Mouse (Mus musculus): Measurements from ENCODE around the gene Mvb12b. TPM values are rescaled to one million over a fixed set of nuclear protein-coding genes. Genes with fewer than 3 reads are reported as not detected.
A peak's percentile ranks its signal among the peaks of the same experiment; 100 is the strongest.

Gene Mvb12b
- polyA plus RNA-seq, 1 experiment from 2014 or later: 19.0 TPM

GRCm38 (mm10) chr2:33817080-33817479 lies 70.7 kb downstream of the Mvb12b start:
- no peak for DNase-seq (ENCODE audit: low spot score)
- H3K27ac ChIP-seq (replicated peaks): no peak overlapping the region
- H3K4me3 ChIP-seq: no peak overlapping the region
- H3K9me3 ChIP-seq (replicated peaks): no peaks in the 10 kb centered on the region
- no peaks in the 10 kb centered on the region for H3K27me3 ChIP-seq (ENCODE audit: low read depth, poor library complexity, severe bottlenecking)
- H3K4me1 ChIP-seq: peaks cover 13% of the 10 kb centered on the region
- WGBS: 77% methylated on average over 4 of the region's 4 CpGs
- H3K36me3 ChIP-seq: peaks cover 39% of the 10 kb centered on the region

GRCm38 (mm10) chr2:33814581-33814980 lies 73.2 kb downstream of the Mvb12b start:
- Histone ChIP-seq H3K4me1 (peaks cover 32% of the 10 kb centered on the region), H3K9me3 (replicated peaks) (no peaks in the 10 kb centered on the region), H3K27me3 (ENCODE audit: low read depth, poor library complexity, severe bottlenecking) (no peaks in the 10 kb centered on the region), H3K27ac (replicated peaks) (no peak overlapping the region), H3K36me3 (peaks cover 28% of the 10 kb centered on the region), H3K4me3 (no peak overlapping the region)
- no peak for DNase-seq (ENCODE audit: low spot score)
- WGBS: 70% methylated on average over 8 of the region's 8 CpGs

DNA sequence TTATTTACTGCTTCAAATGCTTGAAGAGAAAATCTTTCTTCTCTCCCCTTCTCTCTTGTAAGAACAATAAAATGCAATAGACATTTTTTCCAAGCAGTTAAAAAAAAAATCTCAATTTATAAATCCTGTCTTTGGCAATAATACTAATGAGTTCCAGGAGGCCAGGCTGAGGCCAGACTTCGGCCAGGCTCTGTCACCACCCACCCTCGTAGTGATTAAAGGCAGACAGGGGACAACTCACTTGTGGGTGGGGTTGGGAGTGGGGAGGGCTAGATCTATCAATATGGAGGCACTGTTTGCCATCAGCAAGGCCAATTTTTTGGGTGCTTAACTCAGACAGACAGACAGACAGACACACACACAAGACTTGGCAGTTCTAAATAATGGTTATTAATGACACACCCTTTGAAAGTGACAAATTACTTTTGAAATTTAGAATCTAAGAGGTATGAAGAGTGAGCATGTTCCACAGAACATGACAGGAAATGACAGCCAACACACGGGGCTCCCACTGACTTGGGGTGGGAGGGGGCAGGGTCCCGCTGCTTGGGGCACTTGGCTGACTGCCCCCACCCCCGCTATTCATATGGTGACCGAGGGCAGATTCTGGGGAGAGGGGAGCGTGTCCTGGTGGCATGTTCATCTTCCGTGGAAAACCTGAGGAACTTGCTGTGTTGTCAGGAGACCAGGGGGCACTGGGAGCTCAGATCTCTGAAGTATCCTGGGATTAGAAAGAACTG lies 74.1 kb downstream of the Mvb12b start:
- WGBS: 60% methylated on average over 8 of the region's 8 CpGs
- H3K27ac ChIP-seq (replicated peaks): no peak overlapping the region
- H3K4me1 ChIP-seq: peaks cover 42% of the 10 kb centered on the region

DNA sequence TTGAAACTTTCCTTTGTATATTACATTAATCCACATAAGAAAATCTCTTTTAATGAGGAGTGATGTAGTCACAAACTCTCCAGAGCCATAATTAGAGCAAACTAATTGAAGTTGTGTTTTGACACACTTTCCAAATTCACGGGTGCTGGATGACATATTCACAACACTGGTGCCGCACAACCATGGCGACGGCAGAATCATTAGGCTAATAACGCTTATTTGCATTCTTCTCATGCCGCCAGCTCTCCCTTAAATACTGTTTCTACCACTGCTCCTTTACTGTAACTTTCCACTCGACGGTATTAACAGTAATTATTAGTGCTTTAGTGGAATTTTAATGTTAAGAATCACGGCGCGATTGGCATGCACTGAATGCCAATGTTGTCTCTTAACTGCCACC lies 74.8 kb downstream of the Mvb12b start:
- H3K27me3 ChIP-seq (ENCODE audit: low read depth, poor library complexity, severe bottlenecking): no peaks in the 10 kb centered on the region
- DNase-seq (ENCODE audit: low spot score): no peak
- H3K4me3 ChIP-seq: no peak overlapping the region
- peaks cover 14% of the 10 kb centered on the region for H3K36me3 ChIP-seq
- H3K4me1 ChIP-seq: peaks cover 42% of the 10 kb centered on the region
- no peaks in the 10 kb centered on the region for H3K9me3 ChIP-seq (replicated peaks)
- WGBS: 84% methylated on average over 11 of the region's 11 CpGs
- no peak overlapping the region for H3K27ac ChIP-seq (replicated peaks)

More for the DNA sequence above, 74.1 kb downstream of the Mvb12b start:
- no peak overlapping the region for H3K4me3 ChIP-seq
- H3K9me3 ChIP-seq (replicated peaks): no peaks in the 10 kb centered on the region
- no peak for DNase-seq (ENCODE audit: low spot score)
- peaks cover 19% of the 10 kb centered on the region for H3K36me3 ChIP-seq
- no peaks in the 10 kb centered on the region for H3K27me3 ChIP-seq (ENCODE audit: low read depth, poor library complexity, severe bottlenecking)

- DNase-seq (ENCODE audit: low spot score): no peak
- no peaks in the 10 kb centered on the region for H3K9me3 ChIP-seq (replicated peaks)
- 0 out of 2 replicates have a peak, but pooled peaks cover 10% of the 10 kb centered on the region for H3K36me3 ChIP-seq
- no peak overlapping the region for H3K4me3 ChIP-seq
- H3K4me1 ChIP-seq: peaks cover 42% of the 10 kb centered on the region
- WGBS: 80% methylated on average over 17 of the region's 17 CpGs
- H3K27ac ChIP-seq (replicated peaks): no peak overlapping the region; the same call in 1 of the 2 replicates
- H3K27me3 ChIP-seq (ENCODE audit: low read depth, poor library complexity, severe bottlenecking): no peaks in the 10 kb centered on the region
Measured at GRCm38 (mm10) chr2:33811349-33811890, 76.3 kb downstream of the Mvb12b start.

- H3K4me3 ChIP-seq: no peak overlapping the region
- no peaks in the 10 kb centered on the region for H3K9me3 ChIP-seq (replicated peaks)
- 94% methylated on average over 3 of the region's 3 CpGs for WGBS
- peak overlapping the region; percentile 61 for H3K27ac ChIP-seq (replicated peaks)
- no peaks in the 10 kb centered on the region for H3K27me3 ChIP-seq (ENCODE audit: low read depth, poor library complexity, severe bottlenecking)
- no peak for DNase-seq (ENCODE audit: low spot score)
- peaks cover 40% of the 10 kb centered on the region for H3K4me1 ChIP-seq
- peaks cover 12% of the 10 kb centered on the region; the same call in 1 of the 2 replicates for H3K36me3 ChIP-seq
Measured at GRCm38 (mm10) chr2:33809081-33809480, 78.7 kb downstream of the Mvb12b start.

DNA sequence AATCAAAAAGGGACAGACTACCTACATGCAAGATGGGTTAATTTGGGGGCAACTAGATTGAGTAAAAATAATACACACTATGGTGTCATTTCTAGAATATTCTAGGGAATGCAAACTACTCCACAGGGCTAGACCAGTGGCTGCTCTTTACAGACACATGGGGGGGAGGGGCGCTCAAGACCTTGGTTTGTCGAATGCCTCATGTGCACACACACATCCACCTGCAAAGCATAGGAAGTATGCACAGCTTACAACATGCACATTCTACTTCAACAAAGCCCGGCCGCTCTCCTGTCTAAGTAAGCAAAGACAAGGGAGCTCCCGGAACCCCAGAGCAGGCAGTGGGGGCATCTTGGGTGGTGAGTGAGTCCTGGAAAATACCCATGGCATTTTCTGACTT lies 79.7 kb downstream of the Mvb12b start:
- DNase-seq (ENCODE audit: low spot score): no peak
- Histone ChIP-seq H3K4me1 (peaks cover 44% of the 10 kb centered on the region), H3K36me3 (peaks cover 16% of the 10 kb centered on the region), H3K27ac (replicated peaks) (no peak overlapping the region), H3K27me3 (ENCODE audit: low read depth, poor library complexity, severe bottlenecking) (no peaks in the 10 kb centered on the region), H3K9me3 (replicated peaks) (no peaks in the 10 kb centered on the region), H3K4me3 (no peak overlapping the region)
- 93% methylated on average over 5 of the region's 5 CpGs for WGBS

DNA sequence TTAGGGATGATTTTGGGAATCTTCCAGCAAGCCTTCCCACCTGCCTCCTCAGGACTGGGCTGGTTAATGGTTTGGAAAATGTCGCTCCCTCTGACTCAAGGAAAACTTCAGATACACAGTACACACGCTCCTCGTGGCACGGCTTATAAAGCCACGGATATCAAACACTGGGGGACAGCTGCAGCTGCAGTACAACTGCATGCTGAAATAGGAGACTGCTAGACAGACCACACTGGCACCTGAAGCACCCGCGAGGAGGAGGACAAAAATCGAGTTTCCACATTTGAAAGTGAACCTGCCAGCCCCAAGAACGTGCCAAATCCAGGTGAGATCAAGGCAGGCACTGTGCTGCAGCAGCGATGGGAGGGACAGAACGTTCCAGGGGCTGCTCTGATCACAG lies 82.1 kb downstream of the Mvb12b start:
- Histone ChIP-seq H3K27me3 (ENCODE audit: low read depth, poor library complexity, severe bottlenecking) (no peaks in the 10 kb centered on the region), H3K4me3 (no peak overlapping the region), H3K4me1 (peaks cover 35% of the 10 kb centered on the region), H3K9me3 (replicated peaks) (no peaks in the 10 kb centered on the region), H3K27ac (replicated peaks) (no peak overlapping the region), H3K36me3 (peaks cover 37% of the 10 kb centered on the region)
- no peak for DNase-seq (ENCODE audit: low spot score)
- WGBS: 89% methylated on average over 11 of the region's 11 CpGs

- WGBS: 75% methylated on average over 4 of the region's 4 CpGs
- peaks cover 16% of the 10 kb centered on the region; the same call in 1 of the 2 replicates for H3K4me1 ChIP-seq
- H3K27me3 ChIP-seq (ENCODE audit: low read depth, poor library complexity, severe bottlenecking): no peaks in the 10 kb centered on the region
Measured at GRCm38 (mm10) chr2:33803717-33804214, 84.0 kb downstream of the Mvb12b start.

GRCm38 (mm10) chr2:33803083-33803615 lies 84.6 kb downstream of the Mvb12b start:
- H3K36me3 ChIP-seq: peaks cover 43% of the 10 kb centered on the region

More at GRCm38 (mm10) chr2:33803717-33804214, 84.0 kb downstream of the Mvb12b start:
- DNase-seq (ENCODE audit: low spot score): no peak
- no peak overlapping the region for H3K27ac ChIP-seq (replicated peaks)
- H3K36me3 ChIP-seq: peaks cover 43% of the 10 kb centered on the region
- no peak overlapping the region for H3K4me3 ChIP-seq
- H3K9me3 ChIP-seq (replicated peaks): no peaks in the 10 kb centered on the region

DNA sequence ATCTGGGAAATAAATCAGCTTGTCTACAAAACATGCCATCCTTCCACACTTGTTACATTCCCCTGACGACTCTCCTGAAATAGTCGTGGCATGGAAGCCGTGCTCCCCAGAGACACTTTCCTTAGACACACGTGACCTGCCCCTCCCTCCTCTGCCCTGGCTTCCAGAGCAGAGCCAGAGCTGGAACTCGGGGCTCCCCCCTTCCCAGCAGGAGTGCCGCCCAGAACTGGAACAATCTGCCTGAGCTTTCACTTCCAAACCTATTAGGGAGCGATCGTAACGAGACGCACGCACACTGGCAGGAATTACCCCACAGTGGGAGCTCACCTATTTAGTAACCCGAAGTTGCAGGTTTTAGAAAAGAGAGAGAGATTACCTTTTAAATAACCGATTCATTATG lies 86.0 kb downstream of the Mvb12b start:
- peaks cover 18% of the 10 kb centered on the region; the same call in 1 of the 2 replicates for H3K4me1 ChIP-seq
- no peak overlapping the region for H3K4me3 ChIP-seq
- 80% methylated on average over 13 of the region's 13 CpGs for WGBS
- H3K27ac ChIP-seq (replicated peaks): no peak overlapping the region
- peaks cover 38% of the 10 kb centered on the region for H3K36me3 ChIP-seq
- DNase-seq (ENCODE audit: low spot score): no peak
- H3K9me3 ChIP-seq (replicated peaks): no peaks in the 10 kb centered on the region
- H3K27me3 ChIP-seq (ENCODE audit: low read depth, poor library complexity, severe bottlenecking): no peaks in the 10 kb centered on the region

More at GRCm38 (mm10) chr2:33803083-33803615, 84.6 kb downstream of the Mvb12b start:
- DNase-seq (ENCODE audit: low spot score): no peak
- peaks cover 15% of the 10 kb centered on the region; the same call in 1 of the 2 replicates for H3K4me1 ChIP-seq
- 88% methylated on average over 12 of the region's 12 CpGs for WGBS
- H3K27me3 ChIP-seq (ENCODE audit: low read depth, poor library complexity, severe bottlenecking): no peaks in the 10 kb centered on the region
- no peaks in the 10 kb centered on the region for H3K9me3 ChIP-seq (replicated peaks)
- peak overlapping the region; percentile 46 for H3K27ac ChIP-seq (replicated peaks)
- H3K4me3 ChIP-seq: no peak overlapping the region

DNA sequence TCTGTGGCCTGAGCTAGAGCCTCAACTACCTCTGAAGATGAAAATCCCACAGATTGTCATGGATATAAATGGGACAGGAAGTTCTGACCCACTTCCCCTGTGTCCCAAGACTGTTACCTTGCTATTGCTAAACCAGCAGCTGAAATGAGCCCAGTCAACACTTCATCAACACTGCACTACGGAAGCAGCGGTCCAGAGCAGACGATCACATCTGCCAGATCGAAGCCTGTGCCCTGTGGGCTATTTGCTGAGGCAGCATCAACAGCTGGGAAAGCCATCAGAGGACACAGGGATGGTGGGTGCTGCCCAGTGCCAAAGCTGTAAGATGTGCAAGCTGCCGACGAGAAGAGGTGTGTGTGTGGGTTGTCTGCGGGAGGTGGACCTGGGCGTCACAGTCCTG lies 86.4 kb downstream of the Mvb12b start:
- 92% methylated on average over 8 of the region's 8 CpGs for WGBS
- no peak overlapping the region for H3K4me3 ChIP-seq
- no peak overlapping the region for H3K27ac ChIP-seq (replicated peaks)
- H3K4me1 ChIP-seq: peaks cover 22% of the 10 kb centered on the region
- H3K36me3 ChIP-seq: peaks cover 36% of the 10 kb centered on the region
- no peak for DNase-seq (ENCODE audit: low spot score)
- no peaks in the 10 kb centered on the region for H3K9me3 ChIP-seq (replicated peaks)
- H3K27me3 ChIP-seq (ENCODE audit: low read depth, poor library complexity, severe bottlenecking): no peaks in the 10 kb centered on the region

GRCm38 (mm10) chr2:33800221-33800620 lies 87.5 kb downstream of the Mvb12b start:
- H3K36me3 ChIP-seq: peaks cover 34% of the 10 kb centered on the region
- 88% methylated on average over 6 of the region's 6 CpGs for WGBS
- H3K9me3 ChIP-seq (replicated peaks): no peaks in the 10 kb centered on the region
- H3K27ac ChIP-seq (replicated peaks): no peak overlapping the region
- H3K4me1 ChIP-seq: peaks cover 30% of the 10 kb centered on the region
- H3K4me3 ChIP-seq: no peak overlapping the region
- H3K27me3 ChIP-seq (ENCODE audit: low read depth, poor library complexity, severe bottlenecking): no peaks in the 10 kb centered on the region
- no peak for DNase-seq (ENCODE audit: low spot score)

Data from midbrain, embryonic 10.5 days (tissue).